Mouse (Mus musculus) midbrain, embryonic 10.5 days (tissue): ENCODE results near the gene Slfn5. TPM values are rescaled to one million over a fixed set of nuclear protein-coding genes. Genes with fewer than 3 reads are reported as not detected.
"Not testable (repeated sequence)": the region's sequence is repeated elsewhere in the genome, so short reads cannot be mapped to it uniquely, and the experiment has no call there.

Experiments
- DNase-seq: peaks from one replicate; pipeline ENCODE4 v3.0.0-alpha.2; 2017; ENCODE audit warnings: low spot score
- H3K27ac ChIP-seq: fragments of 300-500 bp; sonication (generic); replicated peaks from 2 replicates; pipeline ENCODE4 v1.5.1; 2016; ENCODE audit warnings: mild to moderate bottlenecking
- H3K27me3 ChIP-seq: fragments of 300-500 bp; sonication (generic); 2 replicates; pipeline ENCODE4 v1.6.1; 2016; ENCODE audit warnings: low read depth, mild to moderate bottlenecking; ENCODE audit not compliant: poor library complexity, severe bottlenecking
- H3K36me3 ChIP-seq: fragments of 300-500 bp; sonication (generic); 2 replicates; pipeline ENCODE4 v1.6.1; 2016; ENCODE audit warnings: mild to moderate bottlenecking, moderate library complexity
- H3K4me1 ChIP-seq: fragments of 300-500 bp; sonication (generic); 2 replicates; pipeline ENCODE4 v1.6.1; 2016
- H3K4me3 ChIP-seq: fragments of 300-500 bp; sonication (generic); 2 replicates; pipeline ENCODE4 v1.5.1; 2016; ENCODE audit warnings: mild to moderate bottlenecking, moderate library complexity
- H3K9me3 ChIP-seq: fragments of 300-500 bp; sonication (generic); replicated peaks from 2 replicates; pipeline ENCODE4 v1.6.1; 2016; ENCODE audit warnings: mild to moderate bottlenecking
- WGBS: fragments of 180-500 bp; shearing (Covaris S2); methylation state at CpG from one replicate; pipeline ENCODE4 v1.1.7; 2016; 5-methylcytosine and 5-hydroxymethylcytosine counted together
- polyA plus RNA-seq: library from polyadenylated mRNA; unstranded; fragments of >200 nt; fragmentation: Nextera tagmentation; extraction: Ambion mirVana; gene quantifications from 2 replicates; pipeline ENCODE4 v1.2.1, GENCODE M21; 2016

Gene Slfn5
- polyA plus RNA-seq, 1 experiment from 2014 or later: 0.11 TPM

GRCm38 (mm10) chr11:82923910-82924309, 27.2 kb upstream of the Slfn5 start:
- H3K27ac ChIP-seq, H3K9me3 ChIP-seq, H3K36me3 ChIP-seq, DNase-seq, H3K4me3 ChIP-seq, H3K4me1 ChIP-seq: not testable (repeated sequence)
- H3K27me3 ChIP-seq: peaks cover 36% of the 10 kb centered on the region
- whole genome bisulfite sequencing: 87% methylated on average over 6 of the region's 6 CpGs

GRCm38 (mm10) chr11:82928897-82929632, 22.1 kb upstream of the Slfn5 start:
- Histone ChIP-seq H3K4me3 (no peak overlapping the region), H3K9me3 (no peaks in the 10 kb centered on the region), H3K4me1 (peaks cover 21% of the 10 kb centered on the region), H3K36me3 (no peaks in the 10 kb centered on the region), H3K27ac (no peak overlapping the region), H3K27me3 (peaks cover 81% of the 10 kb centered on the region)
- DNase-seq: peak; percentile 19
- WGBS: 28% methylated on average over 20 of the region's 20 CpGs

- 55% methylated on average over 3 of the region's 3 CpGs for WGBS
These were observed 21.6 kb upstream of the Slfn5 start for GRCm38 (mm10) chr11:82929633-82929950.

GRCm38 (mm10) chr11:82930391-82930955, 20.7 kb upstream of the Slfn5 start:
- 1% methylated on average over 85 of the region's 85 CpGs for WGBS
- H3K4me3 ChIP-seq: peak overlapping the region; percentile 61
- not testable (repeated sequence) for H3K27ac ChIP-seq, H3K9me3 ChIP-seq, H3K36me3 ChIP-seq
- peak; percentile 30 for DNase-seq
- H3K27me3 ChIP-seq: peaks cover 92% of the 10 kb centered on the region
- H3K4me1 ChIP-seq: peaks cover 21% of the 10 kb centered on the region

More at GRCm38 (mm10) chr11:82929633-82929950, 21.6 kb upstream of the Slfn5 start:
- Histone ChIP-seq H3K9me3 (no peaks in the 10 kb centered on the region), H3K27ac (no peak overlapping the region), H3K27me3 (peaks cover 87% of the 10 kb centered on the region), H3K4me3 (no peak overlapping the region), H3K36me3 (no peaks in the 10 kb centered on the region), H3K4me1 (peaks cover 21% of the 10 kb centered on the region)
- DNase-seq: no peak

- Histone ChIP-seq H3K4me1 (peaks cover 21% of the 10 kb centered on the region), H3K27me3 (peaks cover 92% of the 10 kb centered on the region), H3K4me3 (peak overlapping the region; percentile 61)
- H3K36me3 ChIP-seq, DNase-seq, H3K27ac ChIP-seq, H3K9me3 ChIP-seq: not testable (repeated sequence)
- under 1% methylated on average over 58 of the region's 63 CpGs for WGBS
These were observed 20.0 kb upstream of the Slfn5 start for GRCm38 (mm10) chr11:82931161-82931560.

GRCm38 (mm10) chr11:82931671-82932450, 19.3 kb upstream of the Slfn5 start:
- H3K9me3 ChIP-seq, H3K36me3 ChIP-seq, H3K27ac ChIP-seq: not testable (repeated sequence)
- 1% methylated on average over 119 of the region's 119 CpGs for WGBS
- H3K4me3 ChIP-seq: peak overlapping the region; percentile 61
- H3K4me1 ChIP-seq: peaks cover 21% of the 10 kb centered on the region
- peaks cover 92% of the 10 kb centered on the region for H3K27me3 ChIP-seq
- DNase-seq: peak; percentile 17

- Histone ChIP-seq H3K4me3 (peak overlapping the region; percentile 61), H3K4me1 (peaks cover 21% of the 10 kb centered on the region), H3K27me3 (peaks cover 94% of the 10 kb centered on the region), H3K36me3 (no peaks in the 10 kb centered on the region), H3K27ac (no peak overlapping the region), H3K9me3 (no peaks in the 10 kb centered on the region)
- WGBS: 2% methylated on average over 29 of the region's 29 CpGs
- no peak for DNase-seq
These were observed 18.0 kb upstream of the Slfn5 start for GRCm38 (mm10) chr11:82933186-82933585.

- Histone ChIP-seq H3K27me3 (peaks cover under 1% of the 10 kb centered on the region; the same call in 1 of the 2 replicates), H3K36me3 (no peaks in the 10 kb centered on the region), H3K4me1 (no peaks in the 10 kb centered on the region), H3K27ac (no peak overlapping the region), H3K9me3 (no peaks in the 10 kb centered on the region), H3K4me3 (no peak overlapping the region)
- DNase-seq: no peak
- 76% methylated on average over 6 of the region's 6 CpGs for WGBS
These were observed 7.8 kb upstream of the Slfn5 start for GRCm38 (mm10) chr11:82943336-82943735.

- no peaks in the 10 kb centered on the region for H3K36me3 ChIP-seq
These were observed 5.5 kb upstream of the Slfn5 start for GRCm38 (mm10) chr11:82945636-82946035.

GRCm38 (mm10) chr11:82947457-82947856, 3.7 kb upstream of the Slfn5 start:
- Histone ChIP-seq H3K4me1 (peaks cover 11% of the 10 kb centered on the region), H3K27me3 (peaks cover 40% of the 10 kb centered on the region), H3K9me3 (no peaks in the 10 kb centered on the region), H3K27ac (no peak overlapping the region), H3K4me3 (no peak overlapping the region), H3K36me3 (no peaks in the 10 kb centered on the region)
- 46% methylated on average over 4 of the region's 4 CpGs for WGBS
- DNase-seq: no peak

More at GRCm38 (mm10) chr11:82945636-82946035, 5.5 kb upstream of the Slfn5 start:
- DNase-seq: no peak
- 73% methylated on average over 2 of the region's 2 CpGs for WGBS
- no peaks in the 10 kb centered on the region for H3K4me1 ChIP-seq
- no peaks in the 10 kb centered on the region for H3K9me3 ChIP-seq
- no peak overlapping the region for H3K27ac ChIP-seq
- peaks cover 22% of the 10 kb centered on the region for H3K27me3 ChIP-seq
- H3K4me3 ChIP-seq: no peak overlapping the region

GRCm38 (mm10) chr11:82949036-82949435, 2.1 kb upstream of the Slfn5 start:
- Histone ChIP-seq H3K27me3 (peaks cover 56% of the 10 kb centered on the region), H3K9me3 (no peaks in the 10 kb centered on the region)

GRCm38 (mm10) chr11:82951865-82952611, 889 bp downstream of the Slfn5 start:
- Histone ChIP-seq H3K4me3 (peak overlapping the region; percentile 35), H3K9me3 (no peaks in the 10 kb centered on the region), H3K4me1 (peaks cover 11% of the 10 kb centered on the region), H3K27ac (no peak overlapping the region), H3K36me3 (no peaks in the 10 kb centered on the region), H3K27me3 (peaks cover 56% of the 10 kb centered on the region)
- DNase-seq: peak; percentile 27
- 7% methylated on average over 28 of the region's 28 CpGs for WGBS

More at GRCm38 (mm10) chr11:82949036-82949435, 2.1 kb upstream of the Slfn5 start:
- DNase-seq: no peak
- no peaks in the 10 kb centered on the region for H3K36me3 ChIP-seq
- 85% methylated on average over 9 of the region's 9 CpGs for WGBS
- H3K4me3 ChIP-seq: no peak overlapping the region
- H3K27ac ChIP-seq: no peak overlapping the region
- H3K4me1 ChIP-seq: peaks cover 11% of the 10 kb centered on the region
